Mouse (Mus musculus): ENCODE data around the gene Tigar. TPM values are rescaled to one million over a fixed set of nuclear protein-coding genes. Genes with fewer than 3 reads are reported as not detected.

Tigar gene
- total and polyA plus RNA-seq, 3 experiments: 1.1 to 4.7 (median 2.5) TPM

DNA sequence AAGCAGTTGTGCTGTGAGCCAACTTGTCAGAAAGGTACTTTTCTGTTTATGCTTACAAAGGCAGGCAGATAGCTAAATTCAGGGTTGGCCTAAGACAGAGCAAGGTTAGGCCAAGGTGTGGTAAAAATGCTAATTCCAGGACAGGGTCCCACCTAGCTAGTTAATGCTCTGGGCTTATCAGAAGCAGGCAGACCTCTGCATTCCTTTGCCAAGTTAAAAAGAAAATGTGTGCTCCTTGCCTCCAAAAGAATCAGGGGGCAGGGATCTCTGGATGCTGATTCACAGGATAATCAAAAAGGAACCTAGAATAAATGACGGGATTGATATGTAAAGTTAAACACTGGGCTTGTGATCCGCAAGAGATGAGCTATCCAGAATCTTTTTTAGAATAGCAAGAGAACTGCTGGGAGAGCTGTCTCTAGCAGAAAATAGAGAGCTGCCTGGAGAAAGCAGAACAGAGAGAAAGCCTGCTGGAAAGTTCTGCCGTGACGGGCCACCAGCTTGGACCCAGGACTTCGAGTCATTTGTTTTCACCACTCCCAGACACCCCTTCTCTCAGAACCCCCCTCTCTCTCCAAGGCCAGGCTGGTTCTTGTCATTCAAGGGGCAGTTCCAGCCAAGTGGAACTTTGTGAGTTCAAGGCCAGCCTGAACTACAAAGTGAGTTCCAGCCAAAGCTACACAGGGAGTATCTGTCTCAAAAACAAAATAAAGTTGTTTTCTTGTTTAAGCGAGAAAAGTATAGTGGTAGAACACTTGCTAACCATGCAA is 5.7 kb downstream of the Tigar start:
- peaks cover 8% of the 10 kb centered on the region for H3K27me3 ChIP-seq (ENCODE audit: insufficient read depth, low read length)
- no peak overlapping the region for H3K4me3 ChIP-seq (ENCODE audit: low read depth, low read length)
- no peak for ATAC-seq (ENCODE audit: extremely low read depth, insufficient number of reproducible peaks, low FRiP score, poor library complexity, severe bottlenecking)
- no peak for TF ChIP-seq POLR2AphosphoS5 (IDR thresholded peaks at IDR 0.05; ENCODE audit: insufficient replicate concordance, low read depth, low read length)
- no peak for TF ChIP-seq GATA1 (IDR thresholded peaks at IDR 0.05; ENCODE audit: borderline replicate concordance, low read length)
- TF ChIP-seq CTCF (IDR thresholded peaks at IDR 0.05; ENCODE audit: low read depth, low read length): no peak
- no peak for TF ChIP-seq TAL1 (conservative IDR thresholded peaks at IDR 0.05; ENCODE audit: low read depth, low read length)
- TF ChIP-seq GATA2 (IDR thresholded peaks at IDR 0.05; ENCODE audit: borderline replicate concordance, low read depth, low read length): no peak
- H3K4me1 ChIP-seq (ENCODE audit: insufficient read depth, low read depth, low read length): peaks cover 5% of the 10 kb centered on the region
- H3K36me3 ChIP-seq (replicated peaks): peaks cover 19% of the 10 kb centered on the region
- H3K9me3 ChIP-seq (replicated peaks): no peaks in the 10 kb centered on the region
- DNase-seq (ENCODE audit: low spot score): no peak

DNA sequence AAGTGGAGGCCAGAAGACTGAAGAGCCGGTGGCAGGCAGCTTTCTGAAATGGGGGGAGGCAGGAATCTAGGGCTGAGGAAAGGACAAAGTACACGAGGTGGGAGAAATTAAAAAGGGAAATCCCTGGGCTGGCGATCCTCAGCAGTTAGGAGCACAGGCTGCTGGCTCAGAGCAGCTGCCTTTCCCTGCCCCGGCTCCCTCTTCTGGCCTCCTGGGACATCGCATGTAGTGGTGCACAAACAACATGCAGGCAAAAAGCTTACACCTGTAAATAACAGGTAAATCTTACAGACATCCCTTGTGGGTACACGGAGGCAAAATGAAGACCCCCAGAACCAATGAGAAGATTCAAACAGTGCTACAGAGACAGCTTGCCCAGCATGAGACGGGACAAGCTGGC is 14.8 kb downstream of the Tigar start:
- no peak for DNase-seq (ENCODE audit: low spot score)
- H3K36me3 ChIP-seq (replicated peaks): peaks cover 18% of the 10 kb centered on the region
- TF ChIP-seq CTCF (IDR thresholded peaks at IDR 0.05; ENCODE audit: low read depth, low read length) (0 out of 2 replicates have a peak, but pooled peaks have one; percentile 5), POLR2AphosphoS5 (IDR thresholded peaks at IDR 0.05; ENCODE audit: insufficient replicate concordance, low read depth, low read length) (no peak)
- no peak overlapping the region for H3K4me3 ChIP-seq (ENCODE audit: low read depth, low read length)
- no peaks in the 10 kb centered on the region for H3K9me3 ChIP-seq (replicated peaks)
- no peaks in the 10 kb centered on the region for H3K27me3 ChIP-seq (ENCODE audit: insufficient read depth, low read length)
- H3K4me1 ChIP-seq (ENCODE audit: insufficient read depth, low read depth, low read length): no peaks in the 10 kb centered on the region
- peak; percentile 57 for ATAC-seq (ENCODE audit: extremely low read depth, insufficient number of reproducible peaks, low FRiP score, poor library complexity, severe bottlenecking)

GRCm38 (mm10) chr6:127086739-127087138 is 22.6 kb downstream of the Tigar start:
- ATAC-seq (ENCODE audit: extremely low read depth, insufficient number of reproducible peaks, low FRiP score, poor library complexity, severe bottlenecking) (no peak), DNase-seq (ENCODE audit: low spot score) (no peak)
- no peaks in the 10 kb centered on the region for H3K27me3 ChIP-seq (ENCODE audit: insufficient read depth, low read length)
- H3K4me1 ChIP-seq (ENCODE audit: insufficient read depth, low read depth, low read length): no peaks in the 10 kb centered on the region
- H3K9me3 ChIP-seq (replicated peaks): no peaks in the 10 kb centered on the region
- H3K36me3 ChIP-seq (replicated peaks): peaks cover 25% of the 10 kb centered on the region
- TF ChIP-seq CTCF (IDR thresholded peaks at IDR 0.05; ENCODE audit: low read depth, low read length) (no peak), GATA2 (IDR thresholded peaks at IDR 0.05; ENCODE audit: borderline replicate concordance, low read depth, low read length) (no peak), TAL1 (conservative IDR thresholded peaks at IDR 0.05; ENCODE audit: low read depth, low read length) (no peak), GATA1 (IDR thresholded peaks at IDR 0.05; ENCODE audit: borderline replicate concordance, low read length) (no peak), POLR2AphosphoS5 (IDR thresholded peaks at IDR 0.05; ENCODE audit: insufficient replicate concordance, low read depth, low read length) (no peak)
- no peak overlapping the region for H3K4me3 ChIP-seq (ENCODE audit: low read depth, low read length)

DNA sequence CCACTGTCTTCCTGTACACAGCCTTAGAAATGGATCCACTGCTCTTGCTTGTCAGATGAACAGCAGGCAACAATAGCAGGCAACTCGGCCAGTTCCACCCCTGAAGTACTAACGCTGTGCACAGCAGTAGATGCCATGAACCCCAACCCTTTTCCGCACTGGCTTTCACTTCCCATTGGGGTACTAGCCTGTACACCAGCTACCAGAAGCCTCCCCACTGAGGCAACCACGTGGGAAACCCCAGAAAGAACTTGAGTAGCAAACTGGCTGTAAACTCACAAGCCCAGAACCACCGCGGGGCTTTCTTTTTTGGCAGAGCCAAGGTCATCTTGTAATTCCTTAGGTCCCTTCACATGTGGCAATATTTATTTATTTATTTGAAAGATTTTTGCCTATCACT is 27.5 kb downstream of the Tigar start:
- TF ChIP-seq GATA2 (IDR thresholded peaks at IDR 0.05; ENCODE audit: borderline replicate concordance, low read depth, low read length): no peak
- Histone ChIP-seq H3K27me3 (ENCODE audit: insufficient read depth, low read length) (peaks cover 8% of the 10 kb centered on the region; the same call in 1 of the 2 replicates), H3K4me1 (ENCODE audit: insufficient read depth, low read depth, low read length) (no peaks in the 10 kb centered on the region), H3K9me3 (replicated peaks) (no peaks in the 10 kb centered on the region), H3K36me3 (replicated peaks) (no peaks in the 10 kb centered on the region), H3K4me3 (ENCODE audit: low read depth, low read length) (no peak overlapping the region)
- ATAC-seq (ENCODE audit: extremely low read depth, insufficient number of reproducible peaks, low FRiP score, poor library complexity, severe bottlenecking) (no peak), DNase-seq (ENCODE audit: low spot score) (no peak)

GRCm38 (mm10) chr6:127079867-127080731 is 29.3 kb downstream of the Tigar start:
- no peak overlapping the region for H3K4me3 ChIP-seq (ENCODE audit: low read depth, low read length)
- H3K36me3 ChIP-seq (replicated peaks): no peaks in the 10 kb centered on the region
- H3K9me3 ChIP-seq (replicated peaks): no peaks in the 10 kb centered on the region
- H3K4me1 ChIP-seq (ENCODE audit: insufficient read depth, low read depth, low read length): no peaks in the 10 kb centered on the region
- ATAC-seq (ENCODE audit: extremely low read depth, insufficient number of reproducible peaks, low FRiP score, poor library complexity, severe bottlenecking): no peak
- TF ChIP-seq POLR2AphosphoS5 (IDR thresholded peaks at IDR 0.05; ENCODE audit: insufficient replicate concordance, low read depth, low read length) (no peak), GATA1 (IDR thresholded peaks at IDR 0.05; ENCODE audit: borderline replicate concordance, low read length) (no peak), TAL1 (conservative IDR thresholded peaks at IDR 0.05; ENCODE audit: low read depth, low read length) (no peak), GATA2 (IDR thresholded peaks at IDR 0.05; ENCODE audit: borderline replicate concordance, low read depth, low read length) (no peak)
- peaks cover 8% of the 10 kb centered on the region; the same call in 1 of the 2 replicates for H3K27me3 ChIP-seq (ENCODE audit: insufficient read depth, low read length)
- no peak for DNase-seq (ENCODE audit: low spot score)

DNA sequence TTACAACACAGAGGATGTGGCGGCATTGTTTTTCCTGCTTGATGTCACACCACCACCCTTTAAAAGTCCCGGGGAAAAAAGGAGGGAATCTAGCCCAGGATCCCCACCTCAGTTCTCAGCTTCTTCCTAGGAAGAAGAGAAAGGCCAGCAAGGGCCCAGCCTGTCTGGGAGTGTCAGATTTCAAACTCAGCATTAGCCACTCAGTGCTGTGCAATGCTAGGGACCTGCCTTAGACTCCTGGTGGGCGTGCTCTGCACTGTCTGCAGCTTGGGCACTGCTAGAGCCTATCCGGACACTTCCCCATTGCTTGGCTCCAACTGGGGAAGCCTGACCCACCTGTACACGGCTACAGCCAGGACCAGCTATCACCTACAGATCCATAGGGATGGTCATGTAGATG is 36.5 kb downstream of the Tigar start, which contains the start of gene Fgf23:
Fgf23 (plus strand) TSS at position 86 of the 400 bp plus-strand sequence.
- no peak for ATAC-seq (ENCODE audit: extremely low read depth, insufficient number of reproducible peaks, low FRiP score, poor library complexity, severe bottlenecking)
- no peaks in the 10 kb centered on the region for H3K4me1 ChIP-seq (ENCODE audit: insufficient read depth, low read depth, low read length)
- no peaks in the 10 kb centered on the region for H3K9me3 ChIP-seq (replicated peaks)
- no peak for TF ChIP-seq GATA2 (IDR thresholded peaks at IDR 0.05; ENCODE audit: borderline replicate concordance, low read depth, low read length)
- TF ChIP-seq GATA1 (IDR thresholded peaks at IDR 0.05; ENCODE audit: borderline replicate concordance, low read length): no peak
- no peak for TF ChIP-seq POLR2AphosphoS5 (IDR thresholded peaks at IDR 0.05; ENCODE audit: insufficient replicate concordance, low read depth, low read length)
- TF ChIP-seq CTCF (IDR thresholded peaks at IDR 0.05; ENCODE audit: low read depth, low read length): no peak
- TF ChIP-seq TAL1 (conservative IDR thresholded peaks at IDR 0.05; ENCODE audit: low read depth, low read length): no peak
- DNase-seq (ENCODE audit: low spot score): no peak
- peaks cover 3% of the 10 kb centered on the region; the same call in 1 of the 2 replicates for H3K27me3 ChIP-seq (ENCODE audit: insufficient read depth, low read length)
- no peak within 1 kb of the TSS for H3K4me3 ChIP-seq (ENCODE audit: low read depth, low read length)
- no peaks in the 10 kb centered on the region for H3K36me3 ChIP-seq (replicated peaks)
